Mouse (Mus musculus) retina, postnatal 7 days (tissue): ENCODE results near the gene Mst1r.

Source experiments
- DNase-seq: peaks from one replicate; pipeline ENCODE4 v3.0.0-alpha.2; 2012; ENCODE audit warnings: low read depth, low spot score

Gene Mst1r

DNA sequence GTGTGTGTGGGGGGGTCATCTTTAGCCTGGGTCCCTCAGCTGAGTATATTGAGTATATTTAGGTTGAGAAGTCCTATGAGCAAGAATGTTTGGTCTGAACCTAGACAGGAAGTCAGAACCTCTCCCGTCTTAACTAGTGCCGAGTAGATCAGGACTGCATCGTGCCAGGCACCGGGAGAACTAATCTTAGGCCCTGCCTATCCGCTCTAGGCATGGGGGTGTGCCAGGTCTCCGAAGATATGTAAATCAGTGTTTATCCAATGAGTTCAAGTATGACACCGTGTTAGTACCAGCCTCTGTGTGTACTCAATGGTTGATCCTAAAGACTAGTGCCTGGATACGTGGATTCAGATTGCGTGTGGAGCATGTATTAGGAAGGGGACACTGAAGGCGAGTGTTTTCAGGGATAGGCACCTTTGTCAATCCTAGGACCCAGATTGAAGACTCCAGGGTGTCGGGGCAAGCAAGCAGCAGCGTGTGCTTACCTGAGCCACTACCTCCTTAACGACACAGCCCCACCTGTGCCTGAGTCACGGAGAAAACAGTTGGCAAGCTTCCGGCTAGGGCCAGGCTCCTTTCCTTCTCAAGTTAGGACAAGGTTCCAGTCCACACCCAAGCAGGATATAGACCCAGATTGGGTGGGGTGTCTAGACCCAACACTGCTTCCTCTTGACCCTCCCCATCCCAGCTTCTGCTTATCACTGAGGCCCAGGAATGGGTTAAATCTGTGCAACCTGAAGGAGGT is 3.5 kb downstream of the Mst1r start:
- no peak for DNase-seq

DNA sequence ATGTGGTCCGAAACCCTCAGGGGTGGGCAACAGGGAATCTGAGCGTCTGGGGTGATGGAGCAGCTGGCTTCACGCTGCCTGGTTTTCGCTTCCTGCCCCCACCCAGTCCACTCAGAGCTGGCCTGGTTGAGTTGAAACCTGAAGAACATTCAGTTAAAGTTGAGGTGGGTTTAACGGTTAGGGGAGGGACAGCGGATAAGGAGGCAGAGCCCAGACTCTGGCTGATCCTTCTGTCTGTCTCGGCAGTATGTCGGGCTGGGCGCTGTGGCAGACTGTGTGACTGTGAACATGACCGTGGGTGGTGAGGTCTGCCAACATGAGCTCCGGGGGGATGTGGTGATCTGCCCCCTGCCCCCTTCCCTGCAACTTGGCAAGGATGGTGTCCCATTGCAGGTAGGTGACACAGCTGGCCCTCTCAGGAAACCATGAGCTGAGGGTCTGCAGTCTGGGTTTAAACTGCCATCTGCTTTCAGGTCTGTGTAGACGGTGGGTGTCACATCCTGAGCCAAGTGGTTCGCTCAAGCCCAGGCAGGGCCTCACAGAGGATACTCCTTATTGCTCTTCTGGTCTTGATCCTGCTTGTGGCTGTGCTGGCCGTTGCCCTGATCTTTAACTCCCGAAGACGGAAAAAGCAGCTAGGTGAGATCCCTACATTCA is 8.2 kb downstream of the Mst1r start:
- DNase-seq, result no peak

DNA sequence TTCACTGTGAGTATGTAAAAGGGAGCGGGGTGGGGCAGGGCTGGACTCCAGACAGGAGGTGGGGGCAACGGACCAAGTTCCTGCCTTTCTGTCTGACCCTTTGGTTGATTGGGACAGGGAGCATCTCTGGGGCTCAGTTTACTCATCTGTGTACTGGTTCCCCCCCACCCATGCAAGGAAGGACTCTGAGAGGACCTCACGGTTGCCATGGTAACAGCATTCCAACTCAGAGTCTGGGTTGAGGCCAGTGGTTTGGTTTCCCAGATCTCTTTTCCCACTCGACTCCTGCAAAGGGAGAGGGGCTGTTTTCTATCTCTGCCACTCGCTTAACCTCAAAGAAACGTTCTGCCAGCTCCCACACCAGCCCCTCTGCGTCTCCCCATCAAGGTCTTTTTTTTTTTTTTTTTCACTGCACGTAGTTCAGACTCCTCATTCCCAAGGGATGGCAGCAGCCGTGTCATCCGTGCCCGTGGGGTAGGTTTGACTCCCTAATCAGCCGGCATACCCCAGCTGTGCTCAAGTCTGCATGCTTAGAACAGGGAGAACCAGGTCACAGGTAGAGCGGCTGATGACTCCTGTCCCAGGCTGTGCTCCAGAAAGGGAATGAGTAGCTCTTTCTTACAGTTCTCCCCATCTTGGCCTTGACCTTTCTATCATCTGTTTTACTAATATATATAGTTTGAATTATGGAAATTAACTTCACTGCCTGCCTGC is 11.4 kb downstream of the Mst1r start:
- DNase-seq, result no peak

DNA sequence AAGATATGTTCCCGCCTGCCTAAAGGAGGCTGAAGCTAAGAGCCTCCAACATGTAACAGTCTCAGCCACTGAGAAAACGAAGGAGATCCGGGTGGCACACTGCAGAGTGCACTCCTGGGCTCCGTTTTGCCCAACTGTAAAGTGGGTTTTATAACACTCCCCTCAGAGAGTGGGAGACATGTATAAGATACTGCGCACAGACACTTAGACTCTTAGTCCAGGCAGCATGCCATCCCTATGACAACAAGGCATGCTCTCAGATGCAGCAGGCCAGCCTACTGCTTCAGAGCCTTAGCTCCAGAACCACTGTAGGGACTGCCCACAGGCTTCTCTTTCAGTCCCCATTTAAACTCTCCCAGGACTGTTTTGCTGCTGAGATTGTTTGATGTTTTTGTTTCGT is 12.2 kb downstream of the Mst1r start:
- no peak for DNase-seq

DNA sequence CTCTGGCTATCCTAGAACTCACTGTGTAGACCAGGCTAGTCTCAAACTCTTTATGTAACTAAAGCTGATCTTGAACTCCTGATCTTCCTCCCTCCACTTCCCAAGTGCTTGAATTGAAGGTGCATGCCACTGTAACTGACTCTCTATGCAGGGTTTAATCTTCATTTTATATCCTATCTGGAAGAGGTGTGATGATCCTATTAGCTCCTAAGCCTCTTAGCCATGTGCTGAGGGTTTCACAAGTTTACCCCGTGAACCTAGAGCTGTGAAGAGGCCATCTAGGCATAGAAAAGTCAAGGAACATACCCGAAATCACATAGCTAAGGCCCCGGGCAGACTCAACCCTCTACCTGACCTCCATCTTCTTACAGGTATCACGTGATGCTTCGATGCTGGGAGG is 12.8 kb downstream of the Mst1r start:
- DNase-seq, result peak; percentile 79

DNA sequence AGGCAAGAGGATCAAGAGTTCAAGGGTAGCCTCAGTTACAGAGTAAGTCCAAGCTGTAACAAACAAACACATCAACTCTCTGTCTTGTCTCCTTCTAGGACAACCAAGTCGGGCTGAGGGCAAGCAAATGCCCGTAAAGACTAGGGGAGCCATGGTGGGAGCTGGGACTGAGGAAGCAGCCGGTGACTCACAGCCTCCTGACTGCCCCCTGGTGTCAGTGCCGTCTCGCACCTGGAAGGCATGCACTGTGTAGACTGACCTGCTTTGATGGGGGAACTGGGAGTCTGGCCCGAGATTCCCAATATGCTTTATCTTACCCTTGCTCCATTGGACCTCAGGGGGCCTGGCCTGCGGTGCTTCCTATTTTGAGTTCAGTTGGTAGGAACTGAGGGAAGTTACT is 16.3 kb downstream of the Mst1r start:
- DNase-seq, result no peak

DNA sequence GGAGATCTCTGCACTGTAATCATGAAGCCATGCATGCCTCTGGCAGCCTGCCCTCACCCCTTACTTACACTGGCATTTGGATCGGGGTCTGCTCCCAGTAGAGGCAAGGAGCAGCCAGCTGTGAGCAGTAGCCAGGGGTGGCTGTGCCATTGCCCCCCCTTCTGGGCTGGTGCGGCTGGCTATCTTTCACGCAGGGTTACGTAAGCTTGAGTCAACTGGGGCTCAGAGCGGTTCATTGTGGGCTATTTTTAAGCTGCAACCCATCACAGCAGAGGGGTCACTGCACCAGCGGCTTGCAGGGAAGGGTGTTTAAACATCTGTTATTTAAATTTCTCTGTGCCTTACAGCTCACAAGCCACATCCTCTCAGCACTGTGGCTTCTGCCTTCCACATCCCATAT is 17.3 kb downstream of the Mst1r start:
- no peak for DNase-seq

DNA sequence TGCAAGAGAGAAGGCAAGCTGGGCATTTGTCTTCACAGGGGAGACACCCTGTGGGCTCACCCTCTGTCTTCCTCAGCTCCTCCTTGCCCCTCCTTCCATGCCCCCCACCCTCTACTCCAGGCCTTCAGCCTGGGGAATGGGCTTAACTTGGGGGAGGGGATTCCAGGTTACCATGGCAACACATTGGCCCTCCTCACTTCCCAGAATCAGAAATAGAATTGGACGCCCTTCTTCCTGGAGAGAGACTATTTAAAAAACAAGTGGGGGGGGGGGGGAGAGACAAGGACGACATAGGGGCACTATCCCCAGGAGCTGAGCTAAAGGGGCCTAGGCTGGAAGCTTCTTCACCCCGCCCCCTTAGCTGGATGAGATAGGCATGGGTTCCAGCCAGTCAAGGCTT is 18.6 kb downstream of the Mst1r start:
- DNase-seq, result no peak

DNA sequence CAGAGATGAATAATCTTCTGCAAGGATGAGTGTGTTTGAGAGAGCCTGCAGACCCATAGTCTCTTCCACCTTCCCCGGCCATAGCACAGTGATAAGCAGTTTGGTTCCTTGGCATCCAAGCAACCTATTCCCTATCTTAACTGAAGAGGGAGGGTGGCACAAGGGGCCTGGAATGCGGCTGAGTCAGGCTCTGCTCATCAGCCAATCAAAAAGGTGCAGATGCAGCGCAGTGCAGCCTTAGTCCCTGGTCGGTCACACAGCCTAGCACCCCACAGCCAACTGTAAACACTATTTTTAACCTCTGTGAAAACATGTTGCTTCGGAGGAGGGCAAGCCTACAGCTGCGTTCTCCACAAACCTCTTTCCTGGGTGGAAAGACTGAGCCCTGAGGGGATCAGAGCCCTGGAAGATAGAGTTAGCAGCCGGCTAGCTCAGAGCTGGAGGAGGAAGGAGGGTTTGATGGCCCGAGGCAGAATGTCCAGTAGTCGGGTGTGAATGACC is 20.3 kb downstream of the Mst1r start:
- DNase-seq, result no peak

DNA sequence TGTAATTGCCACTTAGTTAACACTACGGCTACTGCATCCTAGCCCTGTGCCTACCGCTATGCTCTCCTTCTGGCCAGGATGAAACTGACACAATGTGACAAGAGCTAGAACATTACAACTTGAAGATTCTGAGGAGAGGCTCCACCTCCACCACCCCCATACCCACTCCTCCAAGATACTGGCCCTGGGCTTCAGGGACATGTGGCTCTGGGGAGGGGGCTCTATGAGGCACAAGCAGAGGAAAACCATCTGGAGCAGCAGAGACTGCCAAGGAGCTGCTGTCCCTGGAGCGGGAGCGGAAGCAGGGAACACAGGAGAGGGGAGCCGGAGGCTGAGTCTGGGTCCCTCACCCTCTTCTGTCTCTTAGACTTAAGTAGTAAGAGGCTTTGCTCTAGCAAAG is 21.1 kb downstream of the Mst1r start:
- no peak for DNase-seq

DNA sequence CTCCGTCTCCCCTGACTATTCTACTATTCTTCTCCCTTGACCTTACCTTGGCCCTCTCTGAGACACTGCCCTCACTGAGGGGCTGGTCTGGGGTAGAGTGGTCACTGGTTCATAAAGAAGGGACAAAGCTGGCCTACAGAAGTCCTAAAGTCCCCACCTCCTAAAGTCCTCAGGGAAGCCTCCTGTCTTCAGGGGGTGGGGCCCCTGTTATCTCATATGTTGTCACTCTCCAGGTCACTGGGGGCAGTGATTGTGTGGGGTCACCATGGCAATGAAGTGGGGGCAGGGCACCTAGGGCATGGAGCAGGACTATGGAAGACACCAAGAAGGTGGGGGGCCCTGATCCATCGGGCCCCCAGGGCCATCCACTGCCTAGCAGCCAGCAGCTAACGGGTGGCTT is 21.5 kb downstream of the Mst1r start, which contains the start of gene Actl11:
Gene Actl11, plus strand, starts transcription at position 301 of the 400 bp plus-strand sequence.
- DNase-seq, result no peak

DNA sequence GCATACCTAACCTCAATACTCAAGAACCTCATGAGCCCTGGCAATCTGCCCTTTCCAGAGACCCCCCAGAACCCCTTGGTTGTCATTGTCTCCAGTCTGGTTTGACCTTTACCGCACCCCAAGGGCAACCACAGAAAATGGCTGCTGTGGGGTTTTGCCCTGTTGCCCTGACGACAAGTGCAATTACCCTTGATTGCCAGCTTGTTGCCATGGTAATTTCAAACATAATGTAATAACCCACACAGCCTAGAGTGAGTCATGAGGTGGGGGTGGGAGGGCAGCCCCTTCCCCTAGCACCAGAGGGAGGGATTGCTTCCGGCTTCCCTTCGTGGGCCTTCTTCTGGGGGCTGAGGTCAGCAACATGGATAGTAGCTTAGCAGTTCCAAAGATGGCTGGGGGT is 25.5 kb downstream of the Mst1r start:
- DNase-seq, result no peak

DNA sequence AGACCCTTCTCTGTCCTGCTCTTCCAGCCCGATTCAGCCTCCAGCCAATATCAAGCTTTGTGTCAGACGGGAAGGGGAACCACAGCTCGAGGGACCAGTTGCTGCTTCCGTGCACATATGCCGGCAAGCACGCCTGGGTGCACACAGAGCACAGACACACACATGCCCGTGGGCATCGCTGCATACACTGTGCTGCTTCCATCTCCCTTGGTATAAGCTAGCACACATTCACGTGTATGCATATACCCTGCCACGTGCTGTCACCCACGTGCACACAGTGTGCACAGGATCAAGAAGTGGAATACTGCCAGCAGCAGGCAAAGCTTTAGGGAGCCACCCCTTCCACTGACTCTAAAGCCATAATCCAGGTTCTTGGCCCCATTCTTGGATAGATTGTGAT is 27.5 kb downstream of the Mst1r start:
- no peak for DNase-seq

DNA sequence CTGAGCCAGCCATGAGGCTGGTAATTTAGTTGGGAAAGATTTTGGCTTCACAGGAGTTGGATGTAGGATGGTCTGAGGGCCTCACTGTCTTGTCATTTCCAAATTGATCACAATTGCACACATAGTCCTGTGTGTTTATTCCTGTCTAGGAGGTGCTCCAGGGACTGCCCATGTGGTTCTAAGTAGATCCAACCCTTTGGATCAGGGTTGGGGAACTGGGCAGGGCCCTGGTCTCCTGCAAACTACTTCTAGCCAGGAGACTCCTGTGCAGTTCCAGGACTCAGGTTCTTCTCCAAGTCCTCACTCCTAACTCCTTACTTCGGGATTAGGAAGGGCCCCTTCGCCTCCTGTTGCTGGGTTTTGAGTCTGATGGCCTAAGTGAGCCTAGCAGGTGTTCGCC is 28.7 kb downstream of the Mst1r start, which contains the start of gene Camkv:
Gene Camkv, plus strand, starts transcription at position 301 of the 400 bp plus-strand sequence.
- DNase-seq, result no peak

DNA sequence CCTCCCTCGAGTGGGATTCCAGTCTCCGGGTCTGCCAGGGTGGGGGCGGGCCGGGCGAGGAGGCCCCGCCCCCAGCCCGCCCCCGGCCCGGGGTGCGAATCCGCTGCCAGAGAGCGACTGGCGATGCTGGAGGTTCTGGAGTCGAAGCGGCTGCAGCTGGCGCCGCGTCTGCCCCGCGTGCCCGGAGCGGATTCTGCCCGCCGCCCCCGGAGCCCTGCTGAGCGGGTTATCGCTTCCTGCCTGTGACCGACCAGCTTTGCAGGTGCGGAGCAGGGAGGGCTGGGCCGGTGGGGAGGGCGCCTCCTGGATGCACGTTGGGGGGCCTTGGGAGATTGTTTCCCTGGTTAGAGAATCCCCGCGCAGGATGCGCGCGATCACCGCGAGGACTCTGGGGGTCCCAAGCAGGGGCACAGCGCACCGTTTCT is 29.1 kb downstream of the Mst1r start:
- no peak for DNase-seq

DNA sequence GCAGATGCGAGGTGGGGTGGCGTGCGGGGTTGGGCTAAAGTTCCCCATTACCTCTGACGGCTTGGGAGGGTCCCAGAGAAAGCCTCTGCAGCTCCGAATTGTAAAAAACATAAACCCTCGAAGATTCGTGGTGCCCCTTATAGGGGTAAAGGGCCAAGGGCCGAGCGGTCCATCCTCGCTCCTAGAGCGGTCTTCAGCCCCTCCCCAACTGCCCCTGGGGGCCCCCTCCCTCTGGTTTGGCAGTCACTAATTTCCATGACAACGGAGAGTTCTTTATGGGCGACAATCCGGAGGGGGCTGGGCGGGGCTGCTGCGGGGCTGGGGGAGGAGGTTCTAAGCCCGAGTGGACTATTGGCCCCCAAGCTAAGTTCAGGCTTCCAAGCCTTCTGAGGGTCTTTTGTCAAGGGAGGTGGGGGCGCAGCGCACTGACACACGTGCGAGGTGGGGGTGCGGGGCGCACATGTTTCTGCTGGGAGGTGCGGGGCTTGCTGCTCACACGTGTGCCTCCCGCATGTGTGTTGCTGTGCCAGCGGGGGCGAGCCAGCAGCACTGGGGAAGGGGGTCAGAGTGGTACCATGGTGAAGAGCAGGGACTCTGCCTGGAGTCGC is 29.6 kb downstream of the Mst1r start:
- DNase-seq, result no peak

DNA sequence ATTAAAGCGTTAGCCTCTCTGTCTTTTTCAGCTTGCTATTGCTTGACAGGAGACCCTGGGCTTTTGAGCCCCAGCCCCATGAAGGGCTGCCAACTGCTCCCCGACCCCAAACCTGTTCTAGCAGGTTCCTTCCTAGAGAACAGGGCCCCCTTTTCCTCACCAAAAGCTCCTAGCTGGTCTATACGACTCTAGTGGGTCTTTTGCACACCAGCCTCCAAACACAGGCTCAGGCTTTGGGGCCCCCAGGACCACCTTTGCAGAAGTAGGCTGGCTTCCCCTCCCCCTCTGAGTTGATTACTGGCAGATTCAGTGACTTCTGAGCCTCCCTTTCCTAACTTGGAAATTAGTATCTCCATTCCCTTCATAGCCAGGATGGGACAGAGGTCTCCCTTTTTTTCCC is 30.2 kb downstream of the Mst1r start:
- DNase-seq, result no peak

DNA sequence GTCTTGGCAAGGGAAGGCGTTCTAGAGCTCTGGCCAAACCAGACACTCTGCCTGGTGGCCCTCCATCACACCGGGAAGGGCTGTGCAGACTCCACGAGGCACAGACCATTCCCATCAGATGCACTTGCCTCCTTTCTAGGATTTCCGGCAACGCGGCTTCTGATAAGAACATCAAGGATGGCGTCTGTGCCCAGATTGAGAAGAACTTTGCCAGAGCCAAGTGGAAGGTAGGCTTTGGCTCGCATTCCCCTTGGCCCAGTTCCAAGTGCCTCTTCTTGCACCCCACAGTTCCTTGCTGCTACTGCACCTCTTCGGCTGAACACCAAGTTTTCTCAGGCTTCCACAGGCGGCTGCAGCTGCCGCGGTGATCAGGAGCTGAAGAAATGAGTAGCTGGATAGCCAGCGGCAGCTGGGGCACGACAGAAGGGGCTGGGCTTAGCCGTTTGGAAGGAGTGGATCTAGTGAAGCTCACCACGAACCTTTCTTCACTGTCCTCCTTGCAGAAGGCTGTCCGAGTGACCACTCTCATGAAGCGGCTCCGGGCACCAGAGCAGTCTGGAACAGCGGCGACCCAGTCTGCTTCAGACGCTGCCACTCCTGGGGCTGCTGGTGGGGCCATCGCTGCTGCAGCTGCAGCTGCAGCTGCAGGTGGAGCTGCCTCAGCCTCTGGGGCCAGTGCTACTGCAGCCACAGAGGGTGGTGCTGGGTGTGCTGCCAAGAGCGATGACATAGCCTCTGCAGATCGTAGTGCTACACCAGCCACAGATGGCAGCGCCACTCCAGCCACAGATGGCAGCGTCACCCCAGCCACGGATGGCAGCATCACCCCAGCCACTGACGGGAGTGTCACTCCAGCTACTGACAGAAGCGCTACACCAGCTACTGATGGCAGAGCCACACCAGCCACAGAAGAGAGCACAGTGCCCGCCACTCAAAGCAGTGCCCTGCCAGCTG is 40.8 kb downstream of the Mst1r start:
- no peak for DNase-seq

DNA sequence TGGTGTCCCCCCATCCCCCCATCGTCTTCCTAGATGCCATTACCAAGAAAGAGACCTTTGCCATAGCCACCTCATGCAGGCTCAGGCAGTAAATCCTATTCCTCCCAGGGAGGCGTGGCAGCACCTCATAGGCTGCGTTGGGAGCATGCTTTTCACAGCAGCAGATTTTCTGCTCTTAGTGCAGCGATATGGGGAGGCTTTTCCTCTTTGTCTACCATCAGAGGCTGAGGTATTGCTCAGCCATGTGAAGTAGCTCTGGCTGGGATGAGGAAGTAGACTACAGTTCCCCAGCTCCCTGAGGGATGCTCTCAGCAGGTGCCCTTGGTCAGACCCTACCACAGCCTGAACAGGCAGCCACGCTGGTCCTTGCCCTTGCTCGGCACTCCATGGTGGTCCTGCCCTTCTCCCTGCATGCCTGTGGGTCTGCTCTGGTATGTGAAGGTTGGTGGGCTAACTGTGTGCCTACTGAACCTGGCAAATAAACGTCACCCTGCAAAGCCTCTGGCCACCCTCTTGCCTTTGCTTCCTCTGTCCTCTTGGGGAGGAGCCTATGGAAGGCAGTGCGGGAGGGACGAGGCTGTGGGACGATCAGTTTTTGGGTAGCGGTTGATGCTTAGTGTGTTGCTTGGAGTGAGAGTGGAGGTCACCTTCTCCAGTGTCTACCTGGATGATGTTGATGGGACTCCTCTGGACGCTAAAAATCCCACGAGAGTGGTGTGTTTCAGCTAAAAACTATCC is 42.7 kb downstream of the Mst1r start:
- DNase-seq, result no peak

DNA sequence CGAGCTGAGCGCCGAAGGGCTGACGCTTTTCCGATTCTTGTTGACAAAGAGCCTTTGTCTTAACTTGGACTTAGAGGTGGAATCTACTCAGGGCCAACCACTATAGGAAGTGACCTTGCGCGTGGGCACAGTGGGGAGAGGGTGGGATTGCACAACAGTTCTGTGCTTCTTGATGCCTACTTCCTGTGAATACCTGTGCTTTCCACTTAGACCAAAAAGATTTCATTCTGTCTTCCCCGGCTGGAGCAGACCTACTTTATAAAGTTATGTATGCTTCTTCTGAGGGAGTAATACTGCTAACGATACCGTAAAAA is 43.2 kb downstream of the Mst1r start, which contains the start of gene Traip:
Gene Traip, plus strand, starts transcription at position 215 of the 314 bp plus-strand sequence.
- no peak for DNase-seq
